ENCODE assay signal across 17 mouse cellular contexts in the genomic region with DNA sequence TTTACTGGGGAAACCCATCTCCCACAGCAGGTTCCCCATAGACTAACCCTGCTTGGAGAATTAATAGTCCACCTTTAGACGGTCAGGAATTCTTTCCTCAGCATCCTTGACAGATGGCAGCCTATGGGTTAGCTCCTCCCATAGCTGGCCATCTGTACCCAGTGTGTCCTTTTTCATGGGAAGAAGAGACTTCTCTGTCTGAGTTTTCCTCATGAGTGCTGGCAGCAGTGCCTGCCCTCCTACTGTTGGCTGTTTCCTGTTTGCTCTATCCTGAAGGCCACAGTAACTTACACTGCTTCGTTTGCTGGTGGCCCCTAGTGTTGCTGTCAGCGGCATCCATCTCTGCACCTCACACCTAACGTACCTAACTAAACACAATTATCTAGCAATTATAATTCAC. TPM values are rescaled to one million over a fixed set of nuclear protein-coding genes. Genes with fewer than 3 reads are reported as not detected.
DNase-seq lines count a peak whose midpoint lies in the region; TF ChIP-seq lines count a peak whose summit lies in the region.
"Had no signal": no experiment of that assay in that cellular context is flagged by ENCODE, and none has a peak within 500 bp of the region (broad histone marks: within the 10 kb centered on the region; RNA-seq: fewer than 3 reads in every experiment).

No protein-coding gene starts in this region.

- no peak for TF ChIP-seq CTCF in layer of hippocampus, adult 2 months (conservative IDR thresholded peaks at IDR 0.05)
- TF ChIP-seq CTCF in lung, adult 2 months (IDR thresholded peaks at IDR 0.05; ENCODE audit: insufficient read depth, low read length): no peak

- H3K4me1 ChIP-seq in lung, adult 2 months (ENCODE audit: control insufficient read depth, insufficient read depth, low read length): no peaks in the 10 kb centered on the region

- no peak for DNase-seq in layer of hippocampus, adult 2 months (ENCODE audit: low spot score in 2 of 2)
- no peak for DNase-seq in layer of hippocampus, adult 18-20 months (ENCODE audit: low spot score in 2 of 2)
- peak; percentile 34 for DNase-seq in cerebellum, adult 8-10 months
- DNase-seq in cerebellum, postnatal 25 days: peak; percentile 67 to 75
- no peak for DNase-seq in heart, postnatal 36 days
- no peak for DNase-seq in lung, adult 2 months
- DNase-seq: adrenal gland, adult 2 months; adrenal gland, postnatal 36 days; embryo, embryonic 11 days; gastrocnemius, postnatal 36 days; heart, adult 11 months; heart, postnatal 10 days; kidney, adult 2 months had no signal

- no peak for TF ChIP-seq POLR2A in lung, adult 2 months (IDR thresholded peaks at IDR 0.05; ENCODE audit: borderline replicate concordance, extremely low read depth, low read depth, low read length)

- WGBS in lung, adult 2 months: 62% methylated on average over 4 of the region's 4 CpGs

- intact Hi-C loops in heart, postnatal 36 days (cut with DNase I): no loop called here

- H3K27ac ChIP-seq in layer of hippocampus, adult 2 months: peak overlapping the region; percentile 80
- H3K27ac ChIP-seq: embryonic facial prominence, embryonic 12.5 days; forebrain, embryonic 15.5 days; hindbrain, embryonic 14.5 days had no signal

- no peak overlapping the region for H3K4me3 ChIP-seq in layer of hippocampus, adult 2 months
- H3K4me3 ChIP-seq in lung, adult 2 months (replicated peaks; ENCODE audit: extremely low read depth, low read depth, low read length): no peak overlapping the region
- H3K4me3 ChIP-seq: embryonic facial prominence, embryonic 12.5 days; forebrain, embryonic 15.5 days had no signal

RNA-seq across cellular contexts. Expression of a gene that starts 6.3 kb away (rescaled TPM):
- total RNA-seq in layer of hippocampus, adult 2 months (2021): 10 to 100 TPM; 35.8 to 35.9 TPM
- total RNA-seq in layer of hippocampus, adult 18-20 months (2021): 10 to 100 TPM; 34.7 to 36.2 TPM
- 1 to 10 TPM; 8.0 TPM for total RNA-seq in heart, postnatal 36 days (2021)
- polyA plus RNA-seq in lung, adult 2 months (2012; rRNA removed): 16.0 and 21.9 TPM in 2 replicates

RNA-seq across cellular contexts. Expression of a gene that starts 50.1 kb away (rescaled TPM):
- total RNA-seq in layer of hippocampus, adult 2 months (2021): 100 to 1,000 TPM; 475 to 499 TPM
- 100 to 1,000 TPM; 492 to 504 TPM for total RNA-seq in layer of hippocampus, adult 18-20 months (2021)
- total RNA-seq in heart, postnatal 36 days (2021): under 1 TPM; 0.25 to 0.27 TPM
- polyA plus RNA-seq in lung, adult 2 months (2012; rRNA removed): 8.7 and 11.8 TPM in 2 replicates
- total RNA-seq: common myeloid progenitor, adult 5-6 weeks had no signal

Comparison
In these comparisons a context has a peak if more than half of its experiments do, and no peak if none do; other contexts are left out.
1. DNase-seq: peak in cerebellum, adult 8-10 months (single experiment) and cerebellum, postnatal 25 days (2 of 2); none in layer of hippocampus, adult 2 months (0 of 2), layer of hippocampus, adult 18-20 months (0 of 2), heart, postnatal 36 days (0 of 2) and lung, adult 2 months (single experiment).
2. RNA of a gene that starts 50.1 kb away (total RNA-seq): 492 to 504 TPM in layer of hippocampus, adult 18-20 months and 475 to 499 TPM in layer of hippocampus, adult 2 months; 0.25 to 0.27 TPM in heart, postnatal 36 days; every median in the first group is over 100 times any median in the second.